ENCODE assay signal across 10 mouse cellular contexts in genomic region chr4:124446615-124447014, GRCm38 (mm10).
DNase-seq lines count a peak whose midpoint lies in the region.
"Had no signal": no experiment of that assay in that cellular context is flagged by ENCODE, and none has a peak within 500 bp of the region (broad histone marks: within the 10 kb centered on the region; RNA-seq: fewer than 3 reads in every experiment).

No protein-coding gene starts in this region.

- 78% methylated on average over 8 of the region's 8 CpGs for WGBS in heart, embryonic 10.5 days

- DNase-seq in heart, postnatal 4 days = peak; percentile 10
- DNase-seq in heart, embryonic 10.5 days (ENCODE audit: low spot score) = no peak
- DNase-seq in right cerebral cortex, postnatal 10 days (ENCODE audit: low spot score in 2 of 2) = peak; percentile 39 to 51
- no peak for DNase-seq in right cerebral cortex, postnatal 4 days
- peak; percentile 58 to 65 for DNase-seq in cerebellum, postnatal 25 days
- DNase-seq in ovary, postnatal 36 days (ENCODE audit: low spot score) = peak; percentile 40
- DNase-seq in retina, postnatal 1 day = no peak
- DNase-seq: liver had no signal

- H3K4me1 ChIP-seq in heart, embryonic 10.5 days = peaks cover 22% of the 10 kb centered on the region

- H3K27ac ChIP-seq in heart, embryonic 10.5 days = no peak overlapping the region
- H3K27ac ChIP-seq: heart, adult 2 months; intestine, embryonic 15.5 days had no signal

- no peak overlapping the region for H3K4me3 ChIP-seq in heart, embryonic 10.5 days
- H3K4me3 ChIP-seq: heart, adult 2 months; intestine, embryonic 15.5 days had no signal

- no peaks in the 10 kb centered on the region for H3K36me3 ChIP-seq in heart, embryonic 10.5 days
- H3K36me3 ChIP-seq: intestine, embryonic 15.5 days had no signal

- H3K27me3 ChIP-seq in heart, embryonic 10.5 days (ENCODE audit: insufficient read depth, poor library complexity, severe bottlenecking) = peaks cover 57% of the 10 kb centered on the region

- H3K9me3 ChIP-seq in heart, embryonic 10.5 days = no peaks in the 10 kb centered on the region
- H3K9me3 ChIP-seq: intestine, embryonic 15.5 days had no signal

Comparison
In these comparisons a context has a peak if more than half of its experiments do, and no peak if none do; other contexts are left out.
1. DNase-seq: peak in heart, postnatal 4 days (single experiment), right cerebral cortex, postnatal 10 days (2 of 2), cerebellum, postnatal 25 days (2 of 2) and ovary, postnatal 36 days (single experiment); none in heart, embryonic 10.5 days (single experiment), right cerebral cortex, postnatal 4 days (single experiment) and retina, postnatal 1 day (single experiment).